Mouse (Mus musculus): ENCODE measurements around the gene Gm14569.

Gene Gm14569

GRCm38 (mm10) chrX:36491730-36492129 is at the start of gene Gm14569:
TSS of gene Gm14569 (minus strand) at chrX:36491830.
- DNase-seq = no peak

- peak; percentile 38 to 67 for DNase-seq
Measured at GRCm38 (mm10) chrX:36534514-36534913, 42.9 kb upstream of the Gm14569 start.

- DNase-seq = no peak
Measured at GRCm38 (mm10) chrX:36533744-36534143, 42.1 kb upstream of the Gm14569 start.

- DNase-seq = no peak
Measured at GRCm38 (mm10) chrX:36530251-36530650, 38.6 kb upstream of the Gm14569 start.

- DNase-seq = no peak
Measured at GRCm38 (mm10) chrX:36523729-36524128, 32.1 kb upstream of the Gm14569 start.

GRCm38 (mm10) chrX:36513726-36514125 is 22.1 kb upstream of the Gm14569 start:
- no peak for DNase-seq

GRCm38 (mm10) chrX:36513231-36513630 is 21.6 kb upstream of the Gm14569 start:
- peak in 1 of 2 experiments; percentile 2 for DNase-seq

GRCm38 (mm10) chrX:36506863-36507262 is 15.2 kb upstream of the Gm14569 start:
- no peak for DNase-seq

GRCm38 (mm10) chrX:36489506-36489905 is 2.1 kb downstream of the Gm14569 start:
- no peak for DNase-seq

- DNase-seq = no peak
Measured at GRCm38 (mm10) chrX:36487996-36488395, 3.6 kb downstream of the Gm14569 start.

- DNase-seq = no peak
Measured at GRCm38 (mm10) chrX:36474873-36475272, 16.8 kb downstream of the Gm14569 start.

GRCm38 (mm10) chrX:36474103-36474751 is 17.4 kb downstream of the Gm14569 start:
- no peak for DNase-seq

- peak in 1 of 2 experiments; percentile 10 for DNase-seq
Measured at GRCm38 (mm10) chrX:36456031-36456430, 35.6 kb downstream of the Gm14569 start.

GRCm38 (mm10) chrX:36437932-36438331 is 53.7 kb downstream of the Gm14569 start:
- DNase-seq = no peak

- DNase-seq = peak in 1 of 2 experiments; percentile 8
Measured at GRCm38 (mm10) chrX:36434993-36435392, 56.6 kb downstream of the Gm14569 start.

GRCm38 (mm10) chrX:36419153-36419552 is 72.5 kb downstream of the Gm14569 start:
- no peak for DNase-seq

- DNase-seq = no peak
Measured at GRCm38 (mm10) chrX:36402316-36402715, 89.3 kb downstream of the Gm14569 start.

GRCm38 (mm10) chrX:36400980-36401379 is 90.7 kb downstream of the Gm14569 start, which contains the start of gene Gm6268:
TSS of gene Gm6268 (plus strand) at chrX:36401280.
- DNase-seq = no peak

GRCm38 (mm10) chrX:36393279-36393678 is 98.4 kb downstream of the Gm14569 start:
- DNase-seq = no peak

GRCm38 (mm10) chrX:36392672-36393071 is 99.0 kb downstream of the Gm14569 start:
- no peak for DNase-seq

GRCm38 (mm10) chrX:36390503-36390902 is 101.1 kb downstream of the Gm14569 start:
- DNase-seq = no peak

GRCm38 (mm10) chrX:36389971-36390370 is 101.7 kb downstream of the Gm14569 start:
- DNase-seq = no peak

- no peak for DNase-seq
Measured at GRCm38 (mm10) chrX:36385340-36385739, 106.3 kb downstream of the Gm14569 start.

Data from lung, adult 18-20 months (tissue).